Mouse (Mus musculus) myocyte (in vitro differentiated cells): ENCODE measurements around the gene Nupr1l. TPM values are rescaled to one million over a fixed set of nuclear protein-coding genes. Genes with fewer than 3 reads are reported as not detected.

Source experiments
- H3K27me3 ChIP-seq: one replicate; pipeline ENCODE4 v1.6.1; 2011; ENCODE audit not compliant: control insufficient read depth, insufficient read depth, insufficient read length
- H3K36me3 ChIP-seq: one replicate; pipeline ENCODE4 v1.6.1; 2011; ENCODE audit not compliant: control insufficient read depth, insufficient read depth
- H3K4me2 ChIP-seq: one replicate; pipeline ENCODE4 v1.6.1; 2011; ENCODE audit warnings: low read depth, control low read depth
- H3K4me3 ChIP-seq: one replicate; pipeline ENCODE4 v1.5.1; 2011; ENCODE audit warnings: mild to moderate bottlenecking, control low read depth, moderate library complexity
- H3K79me2 ChIP-seq: one replicate; pipeline ENCODE4 v1.6.1; 2011; ENCODE audit not compliant: control insufficient read depth, insufficient read depth
- H3ac ChIP-seq: one replicate; pipeline ENCODE4 v1.6.1; 2011; ENCODE audit not compliant: control insufficient read depth, insufficient read length
- CEBPB ChIP-seq: IDR thresholded peaks from 2 replicates; pipeline ENCODE4 v1.6.1; 2011; ENCODE audit warnings: mild to moderate bottlenecking, moderate library complexity; ENCODE audit not compliant: poor library complexity, insufficient read depth, severe bottlenecking
- E2F4 ChIP-seq: IDR thresholded peaks from one replicate; pipeline ENCODE4 v1.6.1; 2011; ENCODE audit warnings: mild to moderate bottlenecking, control low read depth, moderate library complexity; ENCODE audit not compliant: insufficient read depth
- MAX ChIP-seq: IDR thresholded peaks from one replicate; pipeline ENCODE4 v1.6.1; 2011; ENCODE audit warnings: low read depth, mild to moderate bottlenecking, control low read depth
- MYOD1 ChIP-seq, 3 experiments: IDR thresholded peaks; one replicate each; pipeline ENCODE4 v1.6.1; 2011; ENCODE audit warnings: control low read depth in 2 of 3, low read depth in 2 of 3, mild to moderate bottlenecking in 2 of 3, moderate library complexity in 1 of 3; ENCODE audit not compliant: insufficient read length in 2 of 3, control insufficient read depth in 1 of 3
- MYOG ChIP-seq, 3 experiments: IDR thresholded peaks; one replicate each; pipeline ENCODE4 v1.6.1; 2011; ENCODE audit warnings: control low read depth in 2 of 3, low read depth in 2 of 3, mild to moderate bottlenecking in 2 of 3; ENCODE audit not compliant: insufficient read length in 2 of 3, control insufficient read depth in 1 of 3, insufficient read depth in 1 of 3
- POLR2A ChIP-seq: IDR thresholded peaks from one replicate; pipeline ENCODE4 v1.6.1; 2011; ENCODE audit warnings: low read depth, mild to moderate bottlenecking, control low read depth, moderate library complexity; ENCODE audit not compliant: insufficient read length
- POLR2AphosphoS2 ChIP-seq: IDR thresholded peaks from one replicate; pipeline ENCODE4 v1.6.1; 2011; ENCODE audit warnings: low read depth, control low read depth; ENCODE audit not compliant: insufficient read length
- REST ChIP-seq: IDR thresholded peaks from one replicate; pipeline ENCODE4 v1.6.1; 2011; ENCODE audit warnings: mild to moderate bottlenecking, control low read depth, moderate library complexity; ENCODE audit not compliant: insufficient read depth, insufficient read length
- SRF ChIP-seq: IDR thresholded peaks from one replicate; pipeline ENCODE4 v1.6.1; 2011; ENCODE audit warnings: low read depth; ENCODE audit not compliant: control insufficient read depth, insufficient read length
- TCF12 ChIP-seq: IDR thresholded peaks from one replicate; pipeline ENCODE4 v1.6.1; 2011; ENCODE audit warnings: mild to moderate bottlenecking, control low read depth; ENCODE audit not compliant: poor library complexity, insufficient read depth, severe bottlenecking
- TCF3 ChIP-seq: IDR thresholded peaks from one replicate; pipeline ENCODE4 v1.6.1; 2011; ENCODE audit warnings: low read depth, control low read depth; ENCODE audit not compliant: insufficient read length
- USF1 ChIP-seq: IDR thresholded peaks from one replicate; pipeline ENCODE4 v1.6.1; 2011; ENCODE audit warnings: low read depth, mild to moderate bottlenecking, control low read depth, moderate library complexity
- polyA plus RNA-seq: library from polyadenylated mRNA; unstranded; fragments of >200 nt; fragmentation: generic; extraction: Trizol; gene quantifications from one replicate; pipeline ENCODE4 v1.2.1, GENCODE M21; 2012; ENCODE audit warnings: missing spikeins

Gene Nupr1l
- polyA plus RNA-seq, 1 experiment = 1.1 TPM

DNA sequence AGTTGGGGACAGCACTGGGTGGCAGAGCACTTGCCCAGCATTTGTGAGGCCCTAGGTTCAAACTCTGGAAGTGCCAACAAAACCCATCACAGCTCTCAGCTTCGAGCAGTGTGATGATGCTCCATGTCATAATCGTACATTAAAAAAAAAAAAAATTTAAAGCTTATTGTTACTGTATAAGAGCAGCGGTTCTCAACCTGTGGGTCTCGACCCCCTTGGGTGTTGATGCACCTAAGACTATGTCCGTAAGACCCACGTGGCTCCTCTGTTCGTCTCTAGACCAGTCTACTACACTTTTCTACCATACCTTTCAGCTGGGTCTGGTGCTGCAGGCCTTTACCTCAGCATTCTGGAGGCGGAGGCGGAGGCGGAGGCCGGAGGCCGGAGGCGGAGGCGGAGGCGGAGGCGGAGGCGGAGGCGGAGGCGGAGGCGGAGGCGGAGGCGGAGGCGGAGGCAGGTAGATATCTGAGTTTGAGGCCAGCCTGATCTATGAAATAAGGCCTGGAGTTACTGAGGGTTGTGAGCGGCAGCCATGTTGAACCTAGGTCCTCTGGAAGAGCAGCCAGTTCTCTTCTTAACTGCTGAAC is 9.8 kb downstream of the Nupr1l start:
- H3K79me2 ChIP-seq = no peaks in the 10 kb centered on the region
- H3K36me3 ChIP-seq = no peaks in the 10 kb centered on the region
- no peak overlapping the region for H3K4me2 ChIP-seq
- no peaks in the 10 kb centered on the region for H3K27me3 ChIP-seq
- no peak overlapping the region for H3K4me3 ChIP-seq
- TF ChIP-seq MYOD1 (IDR thresholded peaks at IDR 0.05; ENCODE audit: control insufficient read depth in 1 of 3, insufficient read length in 2 of 3, low read depth in 2 of 3) (no peak), E2F4 (no peak)
- no peak overlapping the region for H3ac ChIP-seq

DNA sequence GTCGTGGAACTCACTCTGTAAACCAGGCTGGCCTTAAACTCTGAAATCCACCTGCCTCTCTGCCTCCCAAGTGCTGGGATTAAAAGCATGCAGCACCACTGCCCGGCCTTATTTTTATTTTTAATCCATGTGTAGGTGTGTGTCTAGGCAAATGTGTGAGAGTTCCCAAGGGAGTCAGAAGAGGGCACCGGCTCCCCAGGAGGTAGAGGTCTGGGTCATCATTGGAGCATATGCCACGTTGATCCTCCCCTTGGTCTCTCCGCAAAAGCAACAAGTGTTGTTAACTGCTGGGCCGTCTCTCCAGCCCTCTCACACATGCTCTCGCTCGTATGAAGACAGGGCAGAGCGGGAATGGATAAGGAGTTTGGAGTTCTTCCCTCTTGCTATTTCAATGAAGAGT is 10.4 kb downstream of the Nupr1l start:
- Histone ChIP-seq H3K36me3 (no peaks in the 10 kb centered on the region), H3ac (no peak overlapping the region), H3K4me3 (no peak overlapping the region), H3K79me2 (no peaks in the 10 kb centered on the region), H3K4me2 (no peak overlapping the region), H3K27me3 (no peaks in the 10 kb centered on the region)
- TF ChIP-seq SRF = no peak
- TF ChIP-seq MAX = no peak
- TF ChIP-seq TCF3 = no peak
- TF ChIP-seq REST = no peak

DNA sequence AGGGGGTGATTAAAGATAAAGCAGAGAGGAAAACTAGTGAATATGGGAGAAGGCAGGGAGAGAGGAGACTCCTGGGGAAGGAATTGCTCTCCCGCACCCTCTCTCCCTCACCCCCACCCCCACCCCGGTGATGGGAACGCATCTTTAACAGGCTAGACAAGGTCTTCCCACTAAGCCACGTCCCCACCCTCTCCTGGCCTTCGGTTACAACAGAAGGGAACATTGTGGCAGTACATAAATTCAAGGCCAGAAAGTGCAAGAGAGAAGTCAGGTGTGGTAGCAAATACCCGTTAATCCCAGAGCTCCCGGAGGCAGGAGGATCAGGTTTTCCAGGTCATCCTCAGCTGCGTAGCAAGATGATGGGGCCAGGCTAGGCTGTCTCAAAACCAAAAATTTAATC is 11.0 kb downstream of the Nupr1l start:
- no peak overlapping the region for H3ac ChIP-seq
- H3K79me2 ChIP-seq = no peaks in the 10 kb centered on the region
- H3K36me3 ChIP-seq = no peaks in the 10 kb centered on the region
- TF ChIP-seq MYOD1 (IDR thresholded peaks at IDR 0.05; ENCODE audit: control insufficient read depth in 1 of 3, insufficient read length in 2 of 3, low read depth in 2 of 3) (no peak), SRF (no peak), E2F4 (no peak), POLR2A (no peak), REST (no peak), MAX (no peak), CEBPB (no peak), TCF3 (no peak), TCF12 (no peak), USF1 (no peak)
- no peak overlapping the region for H3K4me3 ChIP-seq
- no peak overlapping the region for H3K4me2 ChIP-seq
- no peaks in the 10 kb centered on the region for H3K27me3 ChIP-seq

DNA sequence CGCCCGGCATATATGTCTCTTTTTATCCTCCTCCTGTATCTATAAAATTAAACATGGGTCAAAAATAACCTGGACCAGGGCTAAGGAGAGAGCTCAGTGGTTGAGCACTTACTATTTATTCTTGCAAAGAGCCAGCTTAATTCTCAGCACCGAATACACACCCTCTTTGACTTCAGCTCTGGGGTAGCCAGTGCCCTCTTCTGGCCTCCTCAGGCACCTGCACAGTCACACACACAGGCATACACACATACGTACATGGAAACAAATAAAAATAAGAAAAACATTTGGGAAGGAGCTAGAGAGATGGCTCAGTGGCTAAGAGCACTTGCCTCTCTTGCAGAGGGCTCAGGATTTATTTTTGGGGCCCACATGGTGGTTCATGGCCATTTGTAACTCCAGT is 13.6 kb downstream of the Nupr1l start:
- no peak overlapping the region for H3K4me2 ChIP-seq
- TF ChIP-seq POLR2AphosphoS2 = no peak
- no peak for TF ChIP-seq E2F4
- no peak for TF ChIP-seq MYOD1 (IDR thresholded peaks at IDR 0.05; ENCODE audit: control insufficient read depth in 1 of 3, insufficient read length in 2 of 3, low read depth in 2 of 3)
- TF ChIP-seq SRF = no peak
- no peak for TF ChIP-seq TCF12
- TF ChIP-seq CEBPB = no peak
- TF ChIP-seq TCF3 = no peak
- no peak for TF ChIP-seq USF1
- TF ChIP-seq REST = no peak
- TF ChIP-seq POLR2A = no peak
- TF ChIP-seq MAX = no peak
- TF ChIP-seq MYOG (IDR thresholded peaks at IDR 0.05; ENCODE audit: control insufficient read depth in 1 of 3, insufficient read depth in 1 of 3, insufficient read length in 2 of 3, low read depth in 2 of 3) = no peak
- H3K79me2 ChIP-seq = no peaks in the 10 kb centered on the region
- H3K36me3 ChIP-seq = no peaks in the 10 kb centered on the region
- no peaks in the 10 kb centered on the region for H3K27me3 ChIP-seq
- no peak overlapping the region for H3K4me3 ChIP-seq
- no peak overlapping the region for H3ac ChIP-seq

DNA sequence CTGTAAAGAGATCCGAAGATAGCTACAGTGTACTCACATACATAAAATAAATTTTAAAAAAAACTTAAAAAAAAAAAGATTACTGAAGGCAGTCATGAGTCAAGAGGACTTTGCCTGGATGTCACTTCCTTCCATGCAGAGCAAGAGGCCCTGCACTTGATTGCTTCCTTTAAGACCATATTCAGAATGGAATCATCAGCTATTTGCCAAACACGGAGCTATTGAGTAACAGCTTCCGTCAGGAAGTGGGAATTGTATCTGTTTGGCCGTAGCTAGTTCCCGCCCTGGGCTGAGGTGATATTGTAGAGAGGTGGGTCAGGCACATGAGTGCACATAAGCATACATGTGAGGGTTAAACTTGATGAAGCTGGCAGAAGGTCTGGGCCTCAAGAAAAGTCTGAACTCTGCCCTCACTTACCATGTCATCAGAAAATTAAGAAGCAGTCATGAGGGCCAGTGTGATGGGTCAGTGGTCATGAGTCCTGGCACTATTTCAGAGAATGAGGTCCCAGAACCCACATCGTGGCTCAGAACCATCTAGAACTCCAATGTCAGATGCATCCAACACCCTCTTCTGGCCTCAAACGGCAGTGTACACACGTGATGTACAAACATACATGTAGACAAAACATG is 16.6 kb downstream of the Nupr1l start:
- TF ChIP-seq CEBPB (no peak), TCF12 (no peak), REST (no peak), TCF3 (no peak), E2F4 (no peak), MYOD1 (IDR thresholded peaks at IDR 0.05; ENCODE audit: control insufficient read depth in 1 of 3, insufficient read length in 2 of 3, low read depth in 2 of 3) (no peak)
- no peaks in the 10 kb centered on the region for H3K79me2 ChIP-seq
- no peak overlapping the region for H3K4me2 ChIP-seq
- no peaks in the 10 kb centered on the region for H3K27me3 ChIP-seq
- H3ac ChIP-seq = no peak overlapping the region
- no peaks in the 10 kb centered on the region for H3K36me3 ChIP-seq
- H3K4me3 ChIP-seq = no peak overlapping the region

DNA sequence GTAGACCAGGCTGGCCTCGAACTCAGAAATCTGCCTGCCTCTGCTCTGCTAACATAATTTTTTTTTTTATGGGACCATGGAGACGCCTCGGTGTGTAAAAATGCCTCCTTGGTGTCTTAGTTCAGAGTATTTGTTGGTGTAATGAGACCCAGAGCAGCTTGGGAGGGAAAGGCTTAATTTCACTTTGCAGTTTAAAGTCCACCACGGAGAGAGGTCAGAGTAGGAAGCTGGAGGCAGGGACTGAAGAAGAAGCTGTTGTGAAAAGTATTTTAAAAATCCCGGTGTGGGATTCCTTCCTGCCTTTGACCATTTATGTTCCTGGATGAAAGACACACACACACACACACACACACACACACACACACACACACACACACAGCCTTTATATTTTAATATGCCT is 17.6 kb downstream of the Nupr1l start:
- Histone ChIP-seq H3ac (no peak overlapping the region), H3K4me2 (no peak overlapping the region), H3K79me2 (no peaks in the 10 kb centered on the region), H3K36me3 (no peaks in the 10 kb centered on the region), H3K4me3 (no peak overlapping the region), H3K27me3 (no peaks in the 10 kb centered on the region)
- TF ChIP-seq REST (no peak), E2F4 (no peak)
